Mouse (Mus musculus) liver, postnatal 0 days (tissue): ENCODE data around the gene Gtf2ird1.

ENCODE experiments used
- CTCF ChIP-seq: sonication (generic); IDR thresholded peaks from 2 replicates; pipeline ENCODE4 v1.5.1; 2016; ENCODE audit warnings: antibody characterized with exemption, low read depth
- EP300 ChIP-seq: IDR thresholded peaks from 2 replicates; pipeline ENCODE4 v1.6.1; 2016; ENCODE audit warnings: antibody characterized with exemption, low read depth, mild to moderate bottlenecking

GRCm38 (mm10) chr5:134494142-134494541, 37.6 kb upstream of the Gtf2ird1 start:
- TF ChIP-seq EP300 = no peak
- TF ChIP-seq CTCF = peak; percentile 99
